Mouse (Mus musculus) forelimb bud, embryonic 11.5 days (tissue): Measurements from ENCODE around the gene Cdc42ep5.

ENCODE experiments used
- DNase-seq: peaks from one replicate; pipeline ENCODE4 v3.0.0-alpha.2; 2012; ENCODE audit warnings: low read depth, low spot score

Cdc42ep5 gene

GRCm38 (mm10) chr7:4146241-4147180, 18.1 kb downstream of the Cdc42ep5 start:
- no peak for DNase-seq

- peak; percentile 48 for DNase-seq
Measured at GRCm38 (mm10) chr7:4145552-4146190, 19.0 kb downstream of the Cdc42ep5 start.

- no peak for DNase-seq
Measured at GRCm38 (mm10) chr7:4144766-4145551, 19.7 kb downstream of the Cdc42ep5 start.

- DNase-seq: no peak
Measured at GRCm38 (mm10) chr7:4144046-4144445, 20.6 kb downstream of the Cdc42ep5 start.

- no peak for DNase-seq
Measured at GRCm38 (mm10) chr7:4143506-4143905, 21.2 kb downstream of the Cdc42ep5 start.

GRCm38 (mm10) chr7:4142796-4143445, 21.7 kb downstream of the Cdc42ep5 start:
- DNase-seq: no peak

- DNase-seq: no peak
Measured at GRCm38 (mm10) chr7:4141648-4142325, 22.9 kb downstream of the Cdc42ep5 start.

GRCm38 (mm10) chr7:4139391-4139790, 25.3 kb downstream of the Cdc42ep5 start:
- DNase-seq: no peak

- no peak for DNase-seq
Measured at GRCm38 (mm10) chr7:4138671-4139070, 26.0 kb downstream of the Cdc42ep5 start.

GRCm38 (mm10) chr7:4138181-4138580, 26.5 kb downstream of the Cdc42ep5 start:
- no peak for DNase-seq

GRCm38 (mm10) chr7:4137746-4138145, 26.9 kb downstream of the Cdc42ep5 start:
- DNase-seq: no peak

- peak; percentile 98 for DNase-seq
Measured at GRCm38 (mm10) chr7:4136771-4137531, 27.7 kb downstream of the Cdc42ep5 start, which contains the start of gene Leng8. Leng8 (plus strand) TSS chr7:4137039.

- DNase-seq: no peak
Measured at GRCm38 (mm10) chr7:4136404-4136770, 28.3 kb downstream of the Cdc42ep5 start.

- no peak for DNase-seq
Measured at GRCm38 (mm10) chr7:4134911-4135310, 29.7 kb downstream of the Cdc42ep5 start.

GRCm38 (mm10) chr7:4132998-4133397, 31.7 kb downstream of the Cdc42ep5 start:
- no peak for DNase-seq

GRCm38 (mm10) chr7:4132581-4132980, 32.1 kb downstream of the Cdc42ep5 start:
- no peak for DNase-seq

- DNase-seq: no peak
Measured at GRCm38 (mm10) chr7:4131964-4132363, 32.7 kb downstream of the Cdc42ep5 start.

GRCm38 (mm10) chr7:4130686-4131452, 33.8 kb downstream of the Cdc42ep5 start:
- peak; percentile 83 for DNase-seq

- DNase-seq: no peak
Measured at GRCm38 (mm10) chr7:4128860-4129259, 35.8 kb downstream of the Cdc42ep5 start.
